Mouse (Mus musculus) thymus, postnatal 14 days (tissue): ENCODE data around the gene Rap1gap2.

Experiments used
- DNase-seq: peaks from one replicate; pipeline ENCODE4 v3.0.0; 2021

Gene Rap1gap2

DNA sequence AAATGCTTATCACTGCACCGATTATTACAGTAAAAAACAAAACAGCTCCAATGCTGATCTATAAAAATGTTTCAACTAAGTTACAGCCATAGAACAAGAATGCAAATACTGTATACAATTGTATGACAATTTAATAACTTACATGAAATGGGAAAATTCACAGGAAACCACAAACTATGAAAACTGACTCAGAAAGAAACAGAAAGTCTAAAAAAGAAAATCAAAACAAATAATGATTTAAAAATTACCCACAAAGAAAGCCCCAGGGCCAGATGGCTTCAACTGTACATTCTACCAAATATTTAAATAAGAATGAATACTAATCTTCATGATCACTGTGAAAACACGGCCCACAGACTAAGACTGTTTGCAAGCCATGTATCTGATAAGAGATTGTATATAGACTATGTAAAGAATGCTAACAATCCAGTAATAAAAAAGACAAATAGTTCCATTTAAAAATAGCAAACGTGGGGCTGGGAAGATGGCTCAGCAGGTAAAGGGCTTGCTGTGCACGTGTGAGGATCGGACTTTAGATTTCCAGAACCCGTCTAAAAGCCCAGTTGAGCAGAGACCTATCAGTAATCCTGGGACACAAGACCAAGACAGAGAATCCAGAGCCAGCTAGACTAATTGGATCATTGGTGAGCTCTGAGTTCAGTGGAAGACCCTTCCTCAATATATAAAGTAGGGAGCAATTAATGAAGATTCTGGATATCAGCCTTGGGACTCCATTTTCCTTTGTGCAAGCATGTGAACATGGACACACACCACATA, 167.4 kb downstream of the Rap1gap2 start:
- no peak for DNase-seq

DNA sequence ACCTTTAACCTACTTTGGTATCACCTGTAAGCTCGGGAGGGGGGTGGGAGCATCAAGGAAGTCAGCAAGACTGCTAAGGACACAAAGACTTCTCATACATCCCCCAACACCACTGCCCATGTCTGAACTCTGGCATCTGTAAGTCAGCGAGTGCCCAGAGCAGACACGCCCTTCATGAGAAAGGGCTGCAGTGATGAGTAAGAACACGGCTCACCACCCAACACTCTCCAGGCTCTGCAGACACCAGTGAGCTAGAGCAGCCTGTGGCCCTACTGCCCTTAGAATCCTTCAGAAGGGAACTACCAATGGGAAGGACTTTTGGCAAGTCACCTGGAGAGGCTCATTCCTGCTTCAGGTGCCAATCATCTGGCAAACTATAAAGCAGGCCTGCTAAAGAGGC, 168.3 kb downstream of the Rap1gap2 start:
- DNase-seq: no peak

DNA sequence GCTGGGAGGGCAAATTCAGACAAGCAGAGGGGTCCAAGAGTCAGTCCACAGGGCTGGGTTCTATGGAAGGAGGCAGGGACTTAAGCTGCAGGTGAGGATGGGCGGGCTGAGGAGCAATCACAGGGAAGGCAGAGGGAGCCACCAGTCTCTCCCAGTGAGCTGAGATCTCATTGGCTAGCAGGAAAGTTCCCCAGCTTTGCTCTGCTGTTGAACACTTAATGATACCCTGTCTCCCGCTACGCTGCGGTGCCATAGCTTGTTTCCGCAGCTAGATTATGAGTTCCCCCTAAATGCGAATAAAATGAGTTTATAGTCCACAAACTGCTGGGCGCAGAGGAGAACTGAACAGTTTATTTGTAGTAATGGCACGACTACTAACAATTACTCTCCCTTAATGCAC, 170.6 kb downstream of the Rap1gap2 start:
- DNase-seq: no peak

DNA sequence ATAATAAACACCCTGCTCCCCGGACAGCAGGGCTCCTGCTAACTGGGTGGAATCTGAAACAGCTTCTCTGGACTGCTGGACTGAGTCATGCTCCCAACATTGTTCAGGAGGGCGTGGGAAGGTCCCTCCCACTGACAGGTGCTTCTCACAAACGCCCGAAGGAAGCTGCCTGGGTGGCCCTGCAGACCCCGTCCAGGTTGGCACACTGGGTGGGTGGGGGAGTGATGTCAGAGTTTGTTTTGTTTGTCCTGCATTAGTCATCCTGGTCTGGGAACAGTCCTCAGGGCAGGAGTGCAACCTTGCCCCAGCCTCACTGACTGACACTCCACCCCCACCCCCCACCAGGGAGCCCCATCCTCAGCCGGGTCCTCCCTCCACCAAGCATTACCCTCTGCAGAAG, 171.5 kb downstream of the Rap1gap2 start:
- no peak for DNase-seq

DNA sequence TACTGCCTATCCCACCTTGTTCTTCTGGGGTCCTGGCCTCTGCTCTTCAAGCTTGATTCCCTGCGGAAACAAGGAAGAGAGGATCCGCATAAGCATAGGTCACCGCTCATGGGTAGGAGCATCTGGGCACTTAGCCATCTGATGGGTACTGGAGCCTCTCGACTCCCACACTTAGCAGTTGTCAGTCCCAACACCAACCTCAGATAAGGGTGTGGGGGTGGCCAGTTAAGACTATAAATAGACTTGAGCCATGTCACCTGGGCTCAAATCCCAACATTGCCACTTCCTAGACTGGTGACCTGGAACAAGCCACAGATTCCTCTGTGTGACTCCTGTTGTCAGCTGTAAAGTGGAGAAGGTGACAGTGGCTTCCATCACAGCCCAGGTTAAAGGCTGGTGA, 172.5 kb downstream of the Rap1gap2 start:
- DNase-seq: no peak

DNA sequence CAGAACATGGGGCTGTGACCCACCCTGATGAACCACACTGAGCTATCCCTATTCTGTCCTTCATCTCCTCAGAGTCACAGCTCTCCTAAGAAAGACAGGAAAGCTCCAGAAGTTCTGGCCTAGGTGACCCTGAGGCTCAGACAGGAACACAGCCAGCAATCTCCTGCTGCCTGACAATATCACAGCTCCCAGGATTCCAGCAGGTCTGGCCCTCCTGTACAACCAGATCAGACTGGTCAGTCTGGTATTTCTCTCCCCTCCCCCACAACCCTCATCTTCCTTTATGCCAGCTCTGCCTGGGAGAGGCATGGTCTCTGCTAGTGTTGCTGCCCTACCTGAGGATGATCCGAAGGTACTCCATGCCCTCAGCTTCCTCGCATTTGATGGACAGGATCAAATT, 175.3 kb downstream of the Rap1gap2 start:
- no peak for DNase-seq

DNA sequence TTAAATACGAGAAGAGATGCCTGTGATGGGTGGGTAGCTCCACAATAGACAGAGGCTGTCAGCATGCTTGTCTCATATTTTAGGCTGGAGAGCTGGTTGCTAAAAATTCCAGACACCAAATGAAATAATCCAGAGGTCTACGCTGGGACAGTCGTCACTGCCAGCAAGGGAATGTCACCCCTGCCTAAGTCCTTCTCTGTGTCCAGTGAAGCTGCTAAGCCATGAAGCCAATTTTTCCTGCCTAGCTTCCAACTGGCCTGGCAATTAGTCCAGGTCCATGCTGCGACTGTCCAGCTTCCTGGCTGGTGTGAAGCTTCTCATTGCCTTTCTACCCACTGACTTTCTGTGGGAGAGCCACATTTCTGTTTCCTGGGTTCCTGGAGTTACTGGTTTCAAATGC, 177.7 kb downstream of the Rap1gap2 start:
- DNase-seq: no peak

DNA sequence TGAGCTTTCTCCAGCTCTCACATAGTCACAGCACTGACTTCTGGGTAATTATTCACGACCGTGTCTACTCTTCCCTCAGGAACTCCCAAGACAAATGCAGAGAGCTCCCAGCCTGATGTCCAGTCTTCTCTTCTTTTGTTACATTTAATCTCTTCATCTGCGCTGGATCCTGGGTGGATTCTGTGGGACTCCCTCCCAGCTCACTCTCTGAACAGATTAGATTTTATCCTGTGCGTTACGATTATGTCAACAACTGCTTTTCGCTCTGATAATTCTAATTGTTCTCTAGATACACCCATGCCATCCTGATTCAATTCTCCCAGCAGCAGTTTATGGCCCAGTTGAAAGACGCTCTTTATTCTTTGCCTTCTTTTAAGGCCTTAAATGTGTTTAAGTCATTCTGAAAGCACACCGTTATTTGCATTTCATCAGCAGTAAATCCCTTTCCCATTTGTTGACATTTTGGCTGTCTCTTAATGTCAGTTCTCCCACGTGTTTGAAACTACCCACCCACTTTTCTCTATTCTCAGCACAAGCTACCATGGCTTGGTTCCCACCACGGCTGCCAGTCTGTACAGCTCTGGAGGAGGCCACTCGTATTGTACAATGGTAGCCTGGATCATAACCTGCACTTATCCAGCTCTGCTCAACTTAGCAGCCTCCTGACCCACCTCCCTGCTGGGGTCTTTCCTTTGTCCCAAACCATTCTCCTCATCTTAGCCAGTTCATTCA, 180.8 kb downstream of the Rap1gap2 start:
- DNase-seq: no peak

DNA sequence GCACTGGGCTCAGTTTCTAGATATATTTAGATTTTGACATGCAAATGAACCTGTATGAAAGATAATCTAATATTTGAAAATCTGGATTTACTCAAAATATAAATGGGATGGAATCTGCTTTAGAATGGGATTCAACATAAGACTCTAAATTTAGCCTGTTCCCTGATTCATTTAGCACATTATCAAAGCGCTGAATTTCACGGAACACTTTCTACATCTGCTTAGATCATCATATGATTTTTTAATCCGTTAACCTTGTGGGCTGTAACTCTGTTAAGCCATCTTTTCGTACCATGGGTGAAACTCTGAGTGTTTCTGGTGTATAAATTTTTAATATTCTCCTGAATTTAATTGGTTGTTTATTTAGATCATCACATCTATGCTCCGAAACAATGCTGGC, 184.4 kb downstream of the Rap1gap2 start:
- no peak for DNase-seq

DNA sequence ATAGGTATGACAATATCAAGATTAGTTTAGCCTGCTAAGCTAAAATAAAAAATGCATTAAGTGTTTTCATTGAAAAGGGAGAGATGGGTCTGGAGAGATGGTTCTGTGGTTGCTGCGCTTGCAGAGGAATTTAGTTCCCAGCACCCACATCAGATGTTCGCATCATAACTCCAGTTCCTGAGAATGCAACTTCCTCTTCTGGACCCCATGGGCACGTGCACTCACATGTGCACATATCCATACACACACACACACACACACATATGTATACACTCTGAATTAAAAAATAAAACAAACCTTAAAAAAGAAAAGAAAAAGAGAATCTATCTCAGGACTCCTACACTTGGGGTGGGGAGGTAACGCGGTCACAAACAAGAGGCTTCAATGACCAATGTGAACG, 188.7 kb downstream of the Rap1gap2 start:
- no peak for DNase-seq

DNA sequence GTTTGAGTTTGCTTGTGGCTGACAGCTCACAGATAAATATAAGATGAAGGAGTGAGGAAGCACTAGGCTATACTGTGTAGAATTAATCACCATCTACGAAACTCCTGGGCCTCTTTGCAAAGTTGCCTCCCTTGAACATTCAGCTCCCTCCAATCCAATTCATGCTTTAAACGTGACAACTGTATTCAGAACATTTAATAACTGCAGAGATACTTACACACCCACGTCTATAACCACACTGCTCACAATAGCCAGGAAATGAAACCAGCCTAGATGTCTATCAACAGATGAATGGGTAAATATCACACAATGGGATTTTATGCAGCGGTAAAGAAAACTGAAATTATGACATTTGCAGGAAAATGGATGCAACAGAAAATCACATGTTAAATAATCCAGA, 189.6 kb downstream of the Rap1gap2 start:
- no peak for DNase-seq

DNA sequence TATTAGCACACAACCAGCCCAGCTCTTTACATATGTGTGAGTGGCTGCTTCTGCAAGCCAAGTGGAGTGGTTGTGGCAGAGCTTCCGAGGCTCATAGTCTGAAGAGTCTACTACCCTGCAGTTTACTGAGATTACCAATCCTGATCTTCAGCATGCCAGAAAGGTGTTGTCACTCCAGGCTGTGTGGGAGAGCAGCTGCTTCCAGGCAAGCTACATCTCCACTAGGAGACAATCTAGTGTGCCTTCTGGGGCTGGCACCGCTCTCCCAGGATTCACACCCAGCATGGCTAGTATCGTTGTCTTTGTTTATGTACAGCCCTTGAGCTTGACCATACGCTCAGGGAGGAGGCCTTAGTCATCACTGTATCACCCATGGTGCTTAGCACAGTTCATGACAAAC, 191.1 kb downstream of the Rap1gap2 start:
- no peak for DNase-seq

DNA sequence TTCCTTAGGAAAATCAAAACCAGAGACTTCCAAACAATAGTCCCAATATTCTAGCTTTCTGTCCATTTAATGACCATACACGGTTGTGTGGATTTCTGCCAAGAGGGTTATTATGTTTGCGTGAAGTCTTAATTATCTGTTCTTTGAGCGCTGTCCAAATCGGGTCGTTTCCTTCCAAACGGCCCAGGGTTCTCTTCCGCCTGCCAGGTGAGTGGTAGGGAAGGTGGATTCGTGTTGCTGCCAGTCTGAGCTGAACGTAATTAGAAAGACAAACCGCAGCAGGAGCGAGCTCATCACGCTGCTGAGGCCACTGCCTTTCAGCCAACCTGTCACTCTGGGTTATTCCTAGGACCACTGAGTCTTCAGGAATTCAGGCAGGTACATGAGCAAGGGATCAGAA, 195.0 kb downstream of the Rap1gap2 start:
- DNase-seq: no peak

DNA sequence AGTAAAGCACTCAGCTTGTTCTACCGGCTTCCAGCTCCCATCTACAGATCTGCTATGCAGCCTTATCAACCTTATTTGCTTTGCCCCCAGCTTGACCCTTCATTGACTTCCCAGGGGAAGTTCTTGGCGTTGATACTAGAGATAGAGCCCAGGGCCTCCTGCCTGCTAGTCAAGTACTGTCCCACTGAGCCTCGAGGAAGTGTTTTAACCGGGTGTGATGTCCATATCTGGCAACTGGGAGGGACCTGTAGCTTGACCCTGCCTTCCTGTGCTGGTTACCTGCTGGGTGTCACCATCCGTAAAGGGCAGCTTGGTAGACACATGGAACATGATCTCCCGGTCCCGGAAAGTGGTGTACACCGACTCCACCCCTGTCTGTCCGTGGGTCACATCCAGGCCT, 196.6 kb downstream of the Rap1gap2 start:
- no peak for DNase-seq

DNA sequence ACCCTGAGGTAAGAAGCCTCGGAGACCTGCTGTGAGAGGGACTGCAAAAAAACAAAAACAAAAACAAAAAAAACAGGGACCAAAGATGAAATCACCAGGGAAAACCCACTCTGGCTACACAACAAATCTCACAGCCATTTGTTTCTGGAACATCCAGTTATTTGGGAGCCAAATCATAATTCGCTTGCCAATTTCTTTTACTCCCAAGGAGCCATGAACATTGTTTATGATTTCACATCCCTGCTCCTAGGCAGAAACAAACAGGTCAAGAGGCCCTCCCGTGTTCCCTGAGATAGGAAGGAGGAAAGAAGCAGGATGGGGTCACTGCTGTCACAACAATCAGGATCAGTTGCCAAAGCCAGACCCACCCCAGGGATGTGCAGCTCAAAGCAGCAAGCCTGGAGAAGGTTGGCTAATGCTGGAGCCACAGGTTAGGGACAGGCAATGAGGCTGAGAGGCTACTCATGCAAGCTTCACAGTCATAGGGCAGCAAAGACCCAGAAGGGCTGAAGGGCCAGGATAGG, 197.2 kb downstream of the Rap1gap2 start:
- no peak for DNase-seq

DNA sequence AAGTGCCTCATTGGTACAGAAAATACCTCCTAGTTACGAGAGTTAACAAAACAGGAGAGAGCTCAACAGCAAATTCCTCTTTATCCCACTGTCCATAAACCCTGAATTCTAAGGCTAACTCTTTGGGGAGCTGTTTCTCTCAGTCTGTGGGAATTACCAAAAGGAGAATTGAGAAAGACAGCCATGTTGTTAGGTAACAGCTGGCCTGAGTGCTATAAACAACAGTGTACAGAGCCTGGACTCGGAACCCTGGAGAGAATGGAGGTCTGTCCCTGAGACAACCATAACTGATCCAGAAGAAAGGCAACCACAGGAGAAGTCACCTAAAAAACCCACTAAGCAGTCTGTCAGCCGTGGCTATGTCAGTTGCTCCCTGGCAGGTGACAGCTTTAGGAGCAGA, 198.3 kb downstream of the Rap1gap2 start:
- DNase-seq: no peak

DNA sequence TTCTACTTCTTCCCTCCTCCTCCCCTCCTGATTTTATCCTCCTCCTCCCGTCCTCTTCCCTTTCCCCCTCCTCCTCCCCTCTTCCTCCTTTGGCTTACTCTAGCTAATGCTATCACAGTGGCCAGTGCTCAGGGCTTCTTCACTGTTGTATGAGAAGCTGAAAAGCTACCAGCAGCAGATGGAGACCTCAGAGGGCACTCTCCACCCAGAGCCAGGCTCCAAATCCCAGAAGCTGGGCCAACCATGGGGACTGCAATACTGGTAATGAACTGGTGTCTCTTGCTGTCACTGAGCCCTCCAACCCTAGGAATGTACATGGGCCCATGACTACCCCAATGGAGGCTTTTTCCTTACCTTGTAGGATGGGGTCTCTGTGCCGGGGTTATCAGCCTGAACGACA, 198.8 kb downstream of the Rap1gap2 start:
- no peak for DNase-seq

DNA sequence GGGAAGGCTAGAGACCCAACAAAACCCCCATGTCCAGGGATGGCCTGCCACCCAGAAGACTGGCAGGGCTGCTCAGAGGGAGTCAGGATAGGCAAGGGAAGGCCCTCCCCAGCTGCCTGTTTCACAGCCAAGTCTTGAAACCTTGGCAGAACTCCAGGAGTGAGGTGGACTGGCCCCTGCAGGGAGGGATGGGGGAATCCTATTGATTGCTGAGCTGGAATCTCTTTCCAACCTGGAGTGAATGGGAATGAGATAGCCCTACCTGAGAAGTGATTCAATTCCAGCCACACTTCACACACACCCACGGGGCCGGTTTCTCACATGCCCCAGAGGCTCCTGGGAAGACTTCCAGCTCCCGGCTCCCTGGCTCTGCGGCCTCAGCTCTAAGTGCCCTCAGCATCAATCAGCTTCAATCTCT, 200.9 kb downstream of the Rap1gap2 start:
- no peak for DNase-seq

DNA sequence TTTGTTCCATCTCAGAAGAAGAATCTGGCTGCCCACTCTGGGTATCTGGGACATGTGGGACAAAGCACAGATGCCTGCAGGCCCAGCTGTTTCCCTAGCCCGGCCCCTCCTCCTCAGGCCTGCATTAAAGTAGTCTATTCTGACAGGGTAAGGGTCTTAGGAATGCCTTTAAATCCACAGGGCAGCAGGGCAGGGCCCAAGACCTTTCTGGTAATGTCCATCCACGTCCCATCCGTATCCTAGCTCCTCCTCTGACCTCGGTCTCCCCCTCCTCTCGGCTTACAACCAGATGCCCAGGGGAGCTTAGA, 201.3 kb downstream of the Rap1gap2 start:
- no peak for DNase-seq

DNA sequence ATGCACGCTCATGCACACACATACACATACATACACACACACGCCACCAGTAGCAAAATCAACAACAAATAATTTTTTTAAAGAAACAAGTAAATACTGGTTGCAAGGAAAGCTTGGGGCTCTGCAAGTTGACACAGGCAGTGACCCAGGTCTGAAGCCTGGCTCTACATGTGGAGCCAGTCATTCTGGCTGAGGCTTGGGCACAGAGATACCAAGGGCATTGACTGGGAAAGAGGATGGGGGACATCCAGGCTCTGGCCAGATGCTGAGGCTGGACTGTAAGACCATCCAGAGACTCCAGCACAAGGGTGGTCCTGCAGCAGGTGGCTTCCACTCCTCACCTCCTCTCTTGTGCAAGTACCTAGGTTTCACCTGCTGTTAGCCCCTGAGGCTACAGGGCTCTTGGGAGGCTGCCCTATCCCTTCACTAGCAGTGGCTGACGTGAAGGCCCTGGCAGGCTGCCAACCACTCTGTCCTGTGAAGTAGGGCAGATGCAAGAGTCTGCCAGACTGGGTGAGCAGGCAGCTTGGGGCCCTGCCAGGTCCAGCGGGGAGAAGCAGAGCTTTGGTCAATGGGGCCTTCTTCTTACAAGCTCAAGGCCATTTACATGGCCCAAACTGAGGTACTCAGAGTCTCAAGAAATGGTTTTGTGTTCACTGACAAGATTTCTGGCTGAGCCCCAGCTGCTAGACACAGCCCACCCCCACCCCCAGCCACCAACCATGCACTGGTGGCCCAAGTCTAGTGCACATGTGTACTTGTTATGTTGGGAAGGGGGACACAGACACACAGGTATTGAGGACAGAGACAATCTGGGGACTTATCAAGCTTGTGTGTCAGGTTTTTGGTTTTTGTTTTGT, 201.9 kb downstream of the Rap1gap2 start:
- DNase-seq: peak; percentile 55

DNA sequence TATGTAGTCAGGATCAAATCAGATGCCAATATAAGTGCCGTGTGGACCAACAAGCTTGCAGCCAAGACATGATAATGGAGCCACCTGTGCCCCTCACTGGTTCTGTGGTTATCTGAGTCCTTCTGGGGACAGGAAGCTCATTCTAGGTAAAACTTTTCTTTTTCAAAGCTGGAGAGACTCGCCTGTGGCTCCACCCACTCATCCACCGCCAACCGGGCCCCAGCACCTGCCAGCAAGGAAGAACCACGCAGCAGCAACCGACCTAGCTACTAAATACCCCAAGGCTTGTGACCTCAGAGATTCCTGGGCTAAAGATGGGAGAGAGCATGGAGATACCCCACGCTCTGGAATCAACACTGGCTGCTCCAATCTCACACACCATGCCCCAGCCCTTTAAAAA, 205.5 kb downstream of the Rap1gap2 start:
- peak; percentile 73 for DNase-seq

DNA sequence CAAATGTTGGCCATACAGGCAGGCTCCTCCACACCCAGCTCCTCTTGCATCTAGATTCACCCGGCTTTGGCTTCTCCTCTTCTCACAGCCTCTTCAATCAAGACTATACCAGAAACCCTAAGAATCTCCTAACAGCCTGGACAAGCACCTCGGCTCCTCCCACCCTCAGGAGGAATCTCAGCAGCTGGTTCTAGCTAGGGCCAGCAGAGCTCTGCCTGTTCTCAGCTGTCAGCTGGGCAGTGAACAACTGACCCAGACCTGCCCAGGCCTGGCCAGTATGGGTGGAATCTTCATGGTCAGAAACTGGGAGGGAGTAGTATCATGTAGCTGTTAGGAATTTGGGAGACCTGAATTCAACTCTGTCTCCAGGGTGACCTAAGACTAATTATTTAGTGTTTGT, 206.5 kb downstream of the Rap1gap2 start:
- DNase-seq: no peak

DNA sequence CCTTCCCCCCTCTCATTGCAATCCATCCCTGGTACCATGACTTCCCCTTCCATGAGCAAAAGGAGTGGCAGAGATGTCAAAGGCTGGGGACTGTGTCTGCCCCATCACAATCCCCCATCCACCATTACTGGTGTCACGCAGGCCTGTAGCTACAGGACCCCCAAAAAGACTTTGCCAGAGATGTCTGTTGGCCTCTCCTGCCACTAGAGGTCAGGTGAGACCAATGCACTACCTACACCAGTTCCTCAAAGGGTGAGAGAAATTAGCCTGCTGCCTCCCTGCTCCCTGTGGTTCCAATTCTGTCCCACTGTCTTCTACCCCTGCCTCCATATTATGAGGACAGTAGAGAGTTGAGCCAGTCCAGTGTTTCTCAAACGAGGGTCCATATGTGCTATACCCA, 208.6 kb downstream of the Rap1gap2 start:
- peak; percentile 51 for DNase-seq

DNA sequence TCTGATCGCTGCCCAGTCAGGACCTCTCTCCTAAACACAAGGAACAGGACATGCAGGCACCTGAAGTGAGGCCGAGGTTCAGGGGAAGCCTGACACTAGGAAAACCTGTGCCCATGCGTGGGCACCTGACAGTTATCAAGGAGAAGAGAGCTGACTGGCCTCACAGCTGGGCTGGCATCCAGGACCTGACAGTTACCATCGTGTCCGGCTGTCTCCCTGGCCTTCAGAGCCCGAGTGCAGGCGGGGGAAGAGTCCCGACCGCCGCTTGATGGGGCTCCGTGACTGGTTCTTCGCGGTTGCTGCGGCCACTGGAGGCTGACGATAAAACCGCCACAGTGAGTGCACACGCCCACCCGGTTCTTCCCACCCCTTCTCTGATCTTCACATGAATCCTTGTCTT, 215.1 kb downstream of the Rap1gap2 start:
- DNase-seq: no peak
